In genomic region chr6:84385696-84386095, GRCm38 (mm10) we compare ENCODE assay signal across 8 mouse cellular contexts.
DNase-seq lines count a peak whose midpoint lies in the region; ATAC-seq lines count a peak whose summit lies in the region.

No protein-coding gene starts in this region.

- peak; percentile 56 to 62 for DNase-seq in adrenal gland, adult 18-20 months (ENCODE audit: low spot score in 2 of 2)
- DNase-seq in cerebellum, adult 9-10 months: peak; percentile 15
- peak; percentile 53 to 61 for DNase-seq in heart, adult 9 months (ENCODE audit: low spot score in 2 of 2)
- DNase-seq in kidney, postnatal 36 days: peak; percentile 47 to 58
- DNase-seq in mesoderm, embryonic 11.5 days (ENCODE audit: low read depth, low spot score): peak; percentile 43
- DNase-seq in thymus, postnatal 0 days (ENCODE audit: low spot score): no peak
- DNase-seq in left cerebral cortex, adult 9 months (ENCODE audit: low spot score in 2 of 2): no peak

- H3K4me2 ChIP-seq in midbrain, embryonic 15.5 days: no peak overlapping the region

- no peaks in the 10 kb centered on the region for H3K9me3 ChIP-seq in midbrain, embryonic 15.5 days

- H3K36me3 ChIP-seq in midbrain, embryonic 15.5 days (replicated peaks): no peaks in the 10 kb centered on the region

- no peak overlapping the region for H3K4me3 ChIP-seq in midbrain, embryonic 15.5 days

- WGBS in midbrain, embryonic 15.5 days: 64% methylated on average over 10 of the region's 10 CpGs

- H3K27ac ChIP-seq in midbrain, embryonic 15.5 days: no peak overlapping the region

- H3K9ac ChIP-seq in midbrain, embryonic 15.5 days: no peak overlapping the region

- no peak for ATAC-seq in midbrain, embryonic 15.5 days (replicated peaks)

- no peaks in the 10 kb centered on the region for H3K27me3 ChIP-seq in midbrain, embryonic 15.5 days (replicated peaks)

- H3K4me1 ChIP-seq in midbrain, embryonic 15.5 days: no peaks in the 10 kb centered on the region

Comparison
In these comparisons a context has a peak if more than half of its experiments do, and no peak if none do; other contexts are left out.
1. DNase-seq: peak in adrenal gland, adult 18-20 months (2 of 2), cerebellum, adult 9-10 months (single experiment), heart, adult 9 months (2 of 2), kidney, postnatal 36 days (2 of 2) and mesoderm, embryonic 11.5 days (single experiment); none in thymus, postnatal 0 days (single experiment) and left cerebral cortex, adult 9 months (0 of 2).